Mouse (Mus musculus): ENCODE data around the gene Dgkb. TPM values are rescaled to one million over a fixed set of nuclear protein-coding genes. Genes with fewer than 3 reads are reported as not detected.

Dgkb gene
- polyA plus RNA-seq, 1 experiment from 2014 or later = 0.05 TPM

GRCm38 (mm10) chr12:37889431-37889830, 71.9 kb downstream of the Dgkb start:
- no peak for DNase-seq (ENCODE audit: low spot score)
- Histone ChIP-seq H3K4me1 (no peaks in the 10 kb centered on the region), H3K27ac (no peak overlapping the region), H3K36me3 (no peaks in the 10 kb centered on the region), H3K4me3 (no peak overlapping the region), H3K27me3 (ENCODE audit: insufficient read depth, poor library complexity, severe bottlenecking) (no peaks in the 10 kb centered on the region), H3K9me3 (no peaks in the 10 kb centered on the region)
- WGBS = 83% methylated on average over 4 of the region's 4 CpGs

- WGBS = 75% methylated on average over 3 of the region's 3 CpGs
- no peak for DNase-seq (ENCODE audit: low spot score)
- H3K27ac ChIP-seq = no peak overlapping the region
- H3K4me1 ChIP-seq = no peaks in the 10 kb centered on the region
- H3K36me3 ChIP-seq = no peaks in the 10 kb centered on the region
- H3K9me3 ChIP-seq = no peaks in the 10 kb centered on the region
- no peak overlapping the region for H3K4me3 ChIP-seq
- H3K27me3 ChIP-seq (ENCODE audit: insufficient read depth, poor library complexity, severe bottlenecking) = no peaks in the 10 kb centered on the region
Measured at GRCm38 (mm10) chr12:37891336-37891735, 73.8 kb downstream of the Dgkb start.

GRCm38 (mm10) chr12:37942163-37942562, 124.6 kb downstream of the Dgkb start:
- DNase-seq (ENCODE audit: low spot score) = no peak
- Histone ChIP-seq H3K27me3 (ENCODE audit: insufficient read depth, poor library complexity, severe bottlenecking) (no peaks in the 10 kb centered on the region), H3K9me3 (no peaks in the 10 kb centered on the region), H3K4me3 (no peak overlapping the region), H3K27ac (no peak overlapping the region), H3K4me1 (no peaks in the 10 kb centered on the region), H3K36me3 (no peaks in the 10 kb centered on the region)
- WGBS = 89% methylated on average over 2 of the region's 2 CpGs

- DNase-seq (ENCODE audit: low spot score) = no peak
- no peaks in the 10 kb centered on the region for H3K4me1 ChIP-seq
- no peak overlapping the region for H3K4me3 ChIP-seq
- H3K9me3 ChIP-seq = no peaks in the 10 kb centered on the region
- no peak overlapping the region for H3K27ac ChIP-seq
- no peaks in the 10 kb centered on the region for H3K27me3 ChIP-seq (ENCODE audit: insufficient read depth, poor library complexity, severe bottlenecking)
- no peaks in the 10 kb centered on the region for H3K36me3 ChIP-seq
- WGBS = 82% methylated on average over 4 of the region's 4 CpGs
Measured at GRCm38 (mm10) chr12:37956193-37956592, 138.7 kb downstream of the Dgkb start.

- WGBS = 64% methylated on average over 1 of the region's 1 CpGs
- H3K27ac ChIP-seq = no peak overlapping the region
- no peaks in the 10 kb centered on the region for H3K27me3 ChIP-seq (ENCODE audit: insufficient read depth, poor library complexity, severe bottlenecking)
- H3K36me3 ChIP-seq = no peaks in the 10 kb centered on the region
- H3K9me3 ChIP-seq = no peaks in the 10 kb centered on the region
- H3K4me1 ChIP-seq = no peaks in the 10 kb centered on the region
- no peak for DNase-seq (ENCODE audit: low spot score)
- H3K4me3 ChIP-seq = no peak overlapping the region
Measured at GRCm38 (mm10) chr12:37971482-37971881, 154.0 kb downstream of the Dgkb start.

- 45% methylated on average over 2 of the region's 2 CpGs for WGBS
- DNase-seq (ENCODE audit: low spot score) = no peak
- Histone ChIP-seq H3K27me3 (ENCODE audit: insufficient read depth, poor library complexity, severe bottlenecking) (no peaks in the 10 kb centered on the region), H3K9me3 (no peaks in the 10 kb centered on the region), H3K4me1 (no peaks in the 10 kb centered on the region), H3K36me3 (no peaks in the 10 kb centered on the region), H3K4me3 (no peak overlapping the region), H3K27ac (no peak overlapping the region)
Measured at GRCm38 (mm10) chr12:37978498-37979187, 161.1 kb downstream of the Dgkb start.

- no peaks in the 10 kb centered on the region for H3K27me3 ChIP-seq (ENCODE audit: insufficient read depth, poor library complexity, severe bottlenecking)
- H3K4me1 ChIP-seq = no peaks in the 10 kb centered on the region
- no peaks in the 10 kb centered on the region for H3K9me3 ChIP-seq
- no peak overlapping the region for H3K27ac ChIP-seq
- DNase-seq (ENCODE audit: low spot score) = no peak
- no peaks in the 10 kb centered on the region for H3K36me3 ChIP-seq
- WGBS = 69% methylated on average over 1 of the region's 1 CpGs
- H3K4me3 ChIP-seq = no peak overlapping the region
Measured at GRCm38 (mm10) chr12:37985352-37985751, 167.8 kb downstream of the Dgkb start.

GRCm38 (mm10) chr12:37988066-37988591, 170.6 kb downstream of the Dgkb start:
- WGBS = 71% methylated on average over 1 of the region's 1 CpGs

GRCm38 (mm10) chr12:37993221-37993620, 175.7 kb downstream of the Dgkb start:
- no peaks in the 10 kb centered on the region for H3K27me3 ChIP-seq (ENCODE audit: insufficient read depth, poor library complexity, severe bottlenecking)
- no peak for DNase-seq (ENCODE audit: low spot score)
- 89% methylated on average over 1 of the region's 1 CpGs for WGBS
- no peaks in the 10 kb centered on the region for H3K36me3 ChIP-seq
- H3K27ac ChIP-seq = no peak overlapping the region
- H3K4me1 ChIP-seq = no peaks in the 10 kb centered on the region
- no peak overlapping the region for H3K4me3 ChIP-seq
- no peaks in the 10 kb centered on the region for H3K9me3 ChIP-seq

More at GRCm38 (mm10) chr12:37988066-37988591, 170.6 kb downstream of the Dgkb start:
- Histone ChIP-seq H3K36me3 (no peaks in the 10 kb centered on the region), H3K4me1 (no peaks in the 10 kb centered on the region), H3K27ac (no peak overlapping the region), H3K27me3 (ENCODE audit: insufficient read depth, poor library complexity, severe bottlenecking) (no peaks in the 10 kb centered on the region), H3K9me3 (no peaks in the 10 kb centered on the region), H3K4me3 (no peak overlapping the region)
- DNase-seq (ENCODE audit: low spot score) = no peak

- no peaks in the 10 kb centered on the region for H3K27me3 ChIP-seq (ENCODE audit: insufficient read depth, poor library complexity, severe bottlenecking)
Measured at GRCm38 (mm10) chr12:37996417-37996946, 179.0 kb downstream of the Dgkb start.

GRCm38 (mm10) chr12:38017674-38018073, 200.1 kb downstream of the Dgkb start:
- H3K4me3 ChIP-seq = no peak overlapping the region
- H3K9me3 ChIP-seq = no peaks in the 10 kb centered on the region
- H3K27ac ChIP-seq = no peak overlapping the region
- no peaks in the 10 kb centered on the region for H3K27me3 ChIP-seq (ENCODE audit: insufficient read depth, poor library complexity, severe bottlenecking)
- H3K36me3 ChIP-seq = no peaks in the 10 kb centered on the region
- DNase-seq (ENCODE audit: low spot score) = no peak
- no peaks in the 10 kb centered on the region for H3K4me1 ChIP-seq
- 82% methylated on average over 4 of the region's 4 CpGs for WGBS

More at GRCm38 (mm10) chr12:37996417-37996946, 179.0 kb downstream of the Dgkb start:
- Histone ChIP-seq H3K27ac (no peak overlapping the region), H3K4me3 (no peak overlapping the region), H3K4me1 (no peaks in the 10 kb centered on the region), H3K36me3 (no peaks in the 10 kb centered on the region), H3K9me3 (no peaks in the 10 kb centered on the region)
- WGBS = 81% methylated on average over 6 of the region's 6 CpGs
- no peak for DNase-seq (ENCODE audit: low spot score)

- Histone ChIP-seq H3K4me3 (no peak overlapping the region), H3K9me3 (no peaks in the 10 kb centered on the region), H3K27ac (no peak overlapping the region), H3K27me3 (ENCODE audit: insufficient read depth, poor library complexity, severe bottlenecking) (no peaks in the 10 kb centered on the region), H3K36me3 (no peaks in the 10 kb centered on the region), H3K4me1 (no peaks in the 10 kb centered on the region)
- DNase-seq (ENCODE audit: low spot score) = no peak
- 81% methylated on average over 5 of the region's 5 CpGs for WGBS
Measured at GRCm38 (mm10) chr12:38047256-38047655, 229.7 kb downstream of the Dgkb start.

GRCm38 (mm10) chr12:38088224-38088623, 270.7 kb downstream of the Dgkb start:
- Histone ChIP-seq H3K36me3 (no peaks in the 10 kb centered on the region), H3K4me1 (no peaks in the 10 kb centered on the region), H3K9me3 (no peaks in the 10 kb centered on the region), H3K27me3 (ENCODE audit: insufficient read depth, poor library complexity, severe bottlenecking) (no peaks in the 10 kb centered on the region), H3K4me3 (no peak overlapping the region), H3K27ac (no peak overlapping the region)
- 83% methylated on average over 3 of the region's 3 CpGs for WGBS
- no peak for DNase-seq (ENCODE audit: low spot score)

Data from heart, embryonic 10.5 days (tissue).